Mouse (Mus musculus) granulocyte monocyte progenitor cell, adult 5-6 weeks (primary cell): Measurements from ENCODE around the gene Ankmy1. TPM values are rescaled to one million over a fixed set of nuclear protein-coding genes. Genes with fewer than 3 reads are reported as not detected.
A peak's percentile ranks its signal among the peaks of the same experiment; 100 is the strongest.

ENCODE experiments used
- ATAC-seq: replicated peaks from 2 replicates; pipeline ENCODE4 v1.8.0; 2016; ENCODE audit warnings: mild to moderate bottlenecking, moderate TSS enrichment, inconsistent platforms; ENCODE audit not compliant: poor library complexity, severe bottlenecking
- total RNA-seq, 2 experiments: library from RNA; stranded (forward) in 1 of 2; stranded (reverse) in 1 of 2; fragments of 200-712, 200-1000 nt in 1 of 2; fragments of >200 nt in 1 of 2; fragmentation: Nextera tagmentation in 1 of 2; gene quantifications; 2 replicates each; pipeline ENCODE4 v1.2.3; 2014 to 2017

Ankmy1 gene
- total RNA-seq, 2 experiments from 2014 or later: 0.15 TPM; not detected in 1

- ATAC-seq: peak; percentile 37
Observed at GRCm38 (mm10) chr1:92832011-92833010, 70.4 kb downstream of the Ankmy1 start.

GRCm38 (mm10) chr1:92831188-92832001, 71.3 kb downstream of the Ankmy1 start, which contains the start of gene Gpc1:
TSS of gene Gpc1 (plus strand) at chr1:92831645.
- ATAC-seq: peak; percentile 30

GRCm38 (mm10) chr1:92830626-92831187, 72.0 kb downstream of the Ankmy1 start:
- ATAC-seq: no peak

GRCm38 (mm10) chr1:92815756-92816294, 86.9 kb downstream of the Ankmy1 start:
- ATAC-seq: peak; percentile 35

GRCm38 (mm10) chr1:92815100-92815499, 87.6 kb downstream of the Ankmy1 start:
- no peak for ATAC-seq

GRCm38 (mm10) chr1:92814319-92814718, 88.4 kb downstream of the Ankmy1 start:
- no peak for ATAC-seq

Other genes with a start within 250 kb of the Ankmy1 start
- gene Gpc1, start 71.3 kb downstream of the Ankmy1 start, total RNA-seq (2014; fragmentation: Nextera tagmentation): 63.6 and 65.2 TPM in 2 replicates
- gene Gpc1, start 71.3 kb downstream of the Ankmy1 start, total RNA-seq (2017): 70.6 and 74.6 TPM in 2 replicates
- gene Dusp28, start 4.1 kb upstream of the Ankmy1 start, total RNA-seq (2014; fragmentation: Nextera tagmentation): 7.4 and 13.4 TPM in 2 replicates
- gene Dusp28, start 4.1 kb upstream of the Ankmy1 start, total RNA-seq (2017): 2.6 and 5.5 TPM in 2 replicates
- gene Rnpepl1, start 7.9 kb upstream of the Ankmy1 start, total RNA-seq (2014; fragmentation: Nextera tagmentation): 20.3 and 38.0 TPM in 2 replicates
- 8.4 and 15.5 TPM in 2 replicates for gene Rnpepl1, start 7.9 kb upstream of the Ankmy1 start, total RNA-seq (2017)
- gene Capn10, start 31.5 kb upstream of the Ankmy1 start, total RNA-seq (2014; fragmentation: Nextera tagmentation): 11.6 and 12.7 TPM in 2 replicates
- 8.1 and 9.2 TPM in 2 replicates for gene Capn10, start 31.5 kb upstream of the Ankmy1 start, total RNA-seq (2017)
- gene Gpr35, start 48.0 kb upstream of the Ankmy1 start, total RNA-seq (2014; fragmentation: Nextera tagmentation): 0.58 TPM in 1 of 2 replicates, not detected in the other
- 0.04 and 0.26 TPM in 2 replicates for gene Gpr35, start 48.0 kb upstream of the Ankmy1 start, total RNA-seq (2017)
- gene Aqp12, start 103.4 kb upstream of the Ankmy1 start, total RNA-seq (2014; fragmentation: Nextera tagmentation): not detected in 2 replicates
- gene Aqp12, start 103.4 kb upstream of the Ankmy1 start, total RNA-seq (2017): not detected in 2 replicates
- not detected in 2 replicates for gene Kif1a, start 199.0 kb upstream of the Ankmy1 start, total RNA-seq (2014; fragmentation: Nextera tagmentation)
- gene Kif1a, start 199.0 kb upstream of the Ankmy1 start, total RNA-seq (2017): not detected in 2 replicates
- gene Agxt, start 232.3 kb upstream of the Ankmy1 start, total RNA-seq (2014; fragmentation: Nextera tagmentation): not detected in 2 replicates
- gene Agxt, start 232.3 kb upstream of the Ankmy1 start, total RNA-seq (2017): not detected in 2 replicates